In the genomic region with DNA sequence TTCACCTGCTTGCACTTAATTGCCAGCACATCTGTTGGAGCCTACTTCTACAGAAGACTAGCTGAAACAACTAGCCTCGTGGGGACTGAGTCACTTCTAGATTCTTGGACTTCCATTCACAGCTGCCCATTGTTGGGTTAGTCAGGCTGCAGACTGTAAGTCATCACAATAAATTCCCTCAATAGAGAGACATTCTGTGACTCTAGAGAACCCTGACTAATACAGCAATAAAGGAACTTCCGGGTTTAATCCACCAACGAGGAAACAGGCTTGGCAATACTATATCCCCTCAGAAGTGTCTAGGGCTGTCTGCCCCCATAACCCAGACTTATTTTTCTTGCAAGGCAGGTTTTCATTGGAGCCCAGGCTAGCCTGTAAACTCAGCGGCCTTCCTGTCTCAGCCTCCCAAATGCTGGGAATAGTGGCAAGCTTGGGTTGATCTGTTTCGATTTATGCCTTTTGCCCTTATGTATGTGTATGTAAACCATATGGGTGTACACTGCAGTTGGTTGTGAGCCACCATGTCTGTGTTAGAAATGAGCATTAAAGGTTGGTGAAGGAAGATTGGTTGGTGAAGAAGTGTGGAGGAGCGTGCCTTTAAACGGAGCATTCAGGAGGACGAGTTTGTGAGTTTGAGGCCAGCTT, we compare ENCODE assay signal across 8 mouse cellular contexts. TPM values are rescaled to one million over a fixed set of nuclear protein-coding genes. Genes with fewer than 3 reads are reported as not detected.
DNase-seq lines count a peak whose midpoint lies in the region; ATAC-seq and TF ChIP-seq lines count a peak whose summit lies in the region.

No protein-coding gene starts in this region.

- H3K27ac ChIP-seq in left cerebral cortex, adult 2 months: peak overlapping the region; percentile 95
- 0 out of 2 replicates have a peak overlapping the region, but pooled peaks have one; percentile 94 for H3K27ac ChIP-seq in embryonic facial prominence, embryonic 12.5 days
- H3K27ac ChIP-seq in intestine, embryonic 16.5 days (ENCODE audit: low read length): no peak overlapping the region; the same call in 1 of the 2 replicates
- H3K27ac ChIP-seq in neural tube, embryonic 15.5 days (replicated peaks): peak overlapping the region; percentile 98

- DNase-seq in left cerebral cortex, adult 2 months (ENCODE audit: extremely low spot score in 1 of 2, low spot score in 2 of 2): no peak
- DNase-seq in left cerebral cortex, postnatal 10 days (ENCODE audit: extremely low spot score in 1 of 2, low spot score in 2 of 2): no peak
- DNase-seq in adipocyte (ENCODE audit: low spot score): no peak
- DNase-seq in right cerebral cortex, postnatal 25 days: no peak
- DNase-seq in gastrocnemius, postnatal 25 days: no peak

- H3K4me2 ChIP-seq in embryonic facial prominence, embryonic 12.5 days (replicated peaks): peak overlapping the region; percentile 77
- H3K4me2 ChIP-seq in intestine, embryonic 16.5 days (ENCODE audit: low read depth, low read length): peak overlapping the region; percentile 75
- H3K4me2 ChIP-seq in neural tube, embryonic 15.5 days: peak overlapping the region; percentile 85

- no peaks in the 10 kb centered on the region for H3K9me3 ChIP-seq in embryonic facial prominence, embryonic 12.5 days
- H3K9me3 ChIP-seq in intestine, embryonic 16.5 days (ENCODE audit: control insufficient read depth, low read length): no peaks in the 10 kb centered on the region
- H3K9me3 ChIP-seq in neural tube, embryonic 15.5 days (replicated peaks): no peaks in the 10 kb centered on the region

- peak overlapping the region; percentile 94 for H3K4me3 ChIP-seq in left cerebral cortex, adult 2 months
- peak overlapping the region; percentile 82 for H3K4me3 ChIP-seq in embryonic facial prominence, embryonic 12.5 days
- peak overlapping the region; percentile 98 for H3K4me3 ChIP-seq in intestine, embryonic 16.5 days (ENCODE audit: low read length)
- H3K4me3 ChIP-seq in neural tube, embryonic 15.5 days (replicated peaks): peak overlapping the region; percentile 97

- intact Hi-C loops in left cerebral cortex, adult 2 months (cut with DNase I): loop anchor here (2.0 kb wide), 1 partner anchor 13 kb away; the partner anchor contains the start of genes Gm49320 and Map2k7
- intact Hi-C loops in left cerebral cortex, postnatal 10 days (cut with DNase I): loop anchor here (5.0 to 10.0 kb wide), 2 partner anchors 70 to 333 kb away; no protein-coding TSS in a partner anchor

- peaks cover 55% of the 10 kb centered on the region for H3K36me3 ChIP-seq in embryonic facial prominence, embryonic 12.5 days
- peaks cover 14% of the 10 kb centered on the region; the same call in 1 of the 2 replicates for H3K36me3 ChIP-seq in intestine, embryonic 16.5 days (ENCODE audit: control insufficient read depth, insufficient read depth, low read length)
- H3K36me3 ChIP-seq in neural tube, embryonic 15.5 days: peaks cover 43% of the 10 kb centered on the region

- 46% methylated on average over 8 of the region's 8 CpGs for WGBS in embryonic facial prominence, embryonic 12.5 days
- WGBS in intestine, embryonic 16.5 days: 43% methylated on average over 8 of the region's 8 CpGs
- WGBS in neural tube, embryonic 15.5 days: 47% methylated on average over 8 of the region's 8 CpGs

- peak overlapping the region; percentile 85; the same call in 1 of the 2 replicates for H3K9ac ChIP-seq in embryonic facial prominence, embryonic 12.5 days
- H3K9ac ChIP-seq in intestine, embryonic 16.5 days (ENCODE audit: low read depth, low read length): peak overlapping the region; percentile 93
- H3K9ac ChIP-seq in neural tube, embryonic 15.5 days (replicated peaks): peak overlapping the region; percentile 99

- no peaks in the 10 kb centered on the region for H3K27me3 ChIP-seq in embryonic facial prominence, embryonic 12.5 days
- no peaks in the 10 kb centered on the region for H3K27me3 ChIP-seq in intestine, embryonic 16.5 days (replicated peaks; ENCODE audit: control insufficient read depth, insufficient read depth, low read length)
- H3K27me3 ChIP-seq in neural tube, embryonic 15.5 days (replicated peaks): no peaks in the 10 kb centered on the region

- peaks cover 34% of the 10 kb centered on the region for H3K4me1 ChIP-seq in embryonic facial prominence, embryonic 12.5 days
- peaks cover 20% of the 10 kb centered on the region for H3K4me1 ChIP-seq in intestine, embryonic 16.5 days (ENCODE audit: control insufficient read depth, insufficient read depth, low read length)
- H3K4me1 ChIP-seq in neural tube, embryonic 15.5 days: peaks cover 51% of the 10 kb centered on the region

- no peak for ATAC-seq in embryonic facial prominence, embryonic 12.5 days (ENCODE audit: insufficient number of reproducible peaks, insufficient read depth, low FRiP score, low TSS enrichment)
- peak; percentile 0; the same call in 1 of the 2 replicates for ATAC-seq in intestine, embryonic 16.5 days
- no peak for ATAC-seq in neural tube, embryonic 15.5 days (ENCODE audit: low FRiP score)

- no peak for TF ChIP-seq CTCF in left cerebral cortex, adult 2 months (IDR thresholded peaks at IDR 0.05)

RNA-seq across cellular contexts. Expression of gene Snapc2, which starts 0.6 kb away (rescaled TPM):
- 10 to 100 TPM; 28.8 to 31.4 TPM for total RNA-seq in left cerebral cortex, adult 2 months (2021)
- total RNA-seq in left cerebral cortex, postnatal 10 days (2021): 10 to 100 TPM; 32.3 to 33.3 TPM
- polyA plus RNA-seq in embryonic facial prominence, embryonic 12.5 days (2016; fragmentation: Nextera tagmentation; extraction: Ambion mirVana): 71.3 and 71.7 TPM in 2 replicates
- 38.9 and 43.5 TPM in 2 replicates for polyA plus RNA-seq in intestine, embryonic 16.5 days (2015; fragmentation: Nextera tagmentation; extraction: Ambion mirVana)
- 63.6 and 69.3 TPM in 2 replicates for polyA plus RNA-seq in neural tube, embryonic 15.5 days (2015; fragmentation: Nextera tagmentation; extraction: Ambion mirVana)
- 1 to 10 TPM; 8.4 to 9.5 TPM for total RNA-seq in gastrocnemius, postnatal 25 days (2021)

RNA-seq across cellular contexts. Expression of gene Tgfbr3l, which starts 4.2 kb away (rescaled TPM):
- 10 to 100 TPM in 1 of 2 experiments, 1 to 10 TPM in 1; 8.2 to 10.5 TPM for total RNA-seq in left cerebral cortex, adult 2 months (2021)
- 1 to 10 TPM; 8.6 to 8.9 TPM for total RNA-seq in left cerebral cortex, postnatal 10 days (2021)
- 5.8 and 6.5 TPM in 2 replicates for polyA plus RNA-seq in embryonic facial prominence, embryonic 12.5 days (2016; fragmentation: Nextera tagmentation; extraction: Ambion mirVana)
- 2.4 and 2.9 TPM in 2 replicates for polyA plus RNA-seq in intestine, embryonic 16.5 days (2015; fragmentation: Nextera tagmentation; extraction: Ambion mirVana)
- polyA plus RNA-seq in neural tube, embryonic 15.5 days (2015; fragmentation: Nextera tagmentation; extraction: Ambion mirVana): 3.2 and 3.4 TPM in 2 replicates
- 1 to 10 TPM; 1.5 to 1.8 TPM for total RNA-seq in gastrocnemius, postnatal 25 days (2021)

RNA-seq across cellular contexts. Expression of gene Ctxn1, which starts 6.8 kb away (rescaled TPM):
- total RNA-seq in left cerebral cortex, adult 2 months (2021): 100 to 1,000 TPM; 581 to 590 TPM
- total RNA-seq in left cerebral cortex, postnatal 10 days (2021): 100 to 1,000 TPM; 508 to 519 TPM
- 120 and 141 TPM in 2 replicates for polyA plus RNA-seq in embryonic facial prominence, embryonic 12.5 days (2016; fragmentation: Nextera tagmentation; extraction: Ambion mirVana)
- polyA plus RNA-seq in intestine, embryonic 16.5 days (2015; fragmentation: Nextera tagmentation; extraction: Ambion mirVana): 52.8 and 55.0 TPM in 2 replicates
- 229 and 269 TPM in 2 replicates for polyA plus RNA-seq in neural tube, embryonic 15.5 days (2015; fragmentation: Nextera tagmentation; extraction: Ambion mirVana)
- total RNA-seq in gastrocnemius, postnatal 25 days (2021): under 1 TPM; 0.61 to 0.96 TPM

RNA-seq across cellular contexts. Expression of gene Gm49320, which starts 13.6 kb away (rescaled TPM):
- 1 to 10 TPM in 1 of 2 experiments, not detected in 1; 1.8 TPM for total RNA-seq in left cerebral cortex, adult 2 months (2021)
- total RNA-seq in left cerebral cortex, postnatal 10 days (2021): 1 to 10 TPM in 1 of 2 experiments, not detected in 1; 1.6 TPM
- 1.1 and 2.0 TPM in 2 replicates for polyA plus RNA-seq in embryonic facial prominence, embryonic 12.5 days (2016; fragmentation: Nextera tagmentation; extraction: Ambion mirVana)
- 0.64 and 0.70 TPM in 2 replicates for polyA plus RNA-seq in intestine, embryonic 16.5 days (2015; fragmentation: Nextera tagmentation; extraction: Ambion mirVana)
- polyA plus RNA-seq in neural tube, embryonic 15.5 days (2015; fragmentation: Nextera tagmentation; extraction: Ambion mirVana): 1.1 and 1.3 TPM in 2 replicates
- total RNA-seq in gastrocnemius, postnatal 25 days (2021): under 1 TPM in 1 of 2 experiments, not detected in 1; 0.16 TPM

RNA-seq across cellular contexts. Expression of gene Map2k7, which starts 13.7 kb away (rescaled TPM):
- 10 to 100 TPM; 98.1 to 99.1 TPM for total RNA-seq in left cerebral cortex, adult 2 months (2021)
- total RNA-seq in left cerebral cortex, postnatal 10 days (2021): 10 to 100 TPM; 59.8 to 68.6 TPM
- 36.1 and 40.1 TPM in 2 replicates for polyA plus RNA-seq in embryonic facial prominence, embryonic 12.5 days (2016; fragmentation: Nextera tagmentation; extraction: Ambion mirVana)
- polyA plus RNA-seq in intestine, embryonic 16.5 days (2015; fragmentation: Nextera tagmentation; extraction: Ambion mirVana): 17.8 and 18.8 TPM in 2 replicates
- 26.9 and 30.6 TPM in 2 replicates for polyA plus RNA-seq in neural tube, embryonic 15.5 days (2015; fragmentation: Nextera tagmentation; extraction: Ambion mirVana)
- total RNA-seq in gastrocnemius, postnatal 25 days (2021): 10 to 100 TPM; 75.9 to 79.6 TPM

Comparison
In these comparisons a context has a peak if more than half of its experiments do, and no peak if none do; other contexts are left out.
1. RNA of gene Ctxn1, which starts 6.8 kb away (total RNA-seq): 581 to 590 TPM in left cerebral cortex, adult 2 months and 508 to 519 TPM in left cerebral cortex, postnatal 10 days; 0.61 to 0.96 TPM in gastrocnemius, postnatal 25 days; every median in the first group is over 100 times any median in the second.
2. Peak in every context shown above with its lines, with median percentiles within 50 percentile points of each other: H3K4me3 ChIP-seq, H3K4me2 ChIP-seq and H3K9ac ChIP-seq.